Mouse (Mus musculus): Measurements from ENCODE around the gene a. TPM values are rescaled to one million over a fixed set of nuclear protein-coding genes. Genes with fewer than 3 reads are reported as not detected.
"Not testable (repeated sequence)": the region's sequence is repeated elsewhere in the genome, so short reads cannot be mapped to it uniquely, and the experiment has no call there.

The a gene
- polyA plus RNA-seq, 1 experiment = not detected

GRCm38 (mm10) chr2:155018762-155019641 is 227.8 kb downstream of the a start:
- Histone ChIP-seq H3K4me3 (replicated peaks; ENCODE audit: control insufficient read depth, low read depth, low read length) (peak overlapping the region; percentile 61), H3K27ac (ENCODE audit: control insufficient read depth, insufficient read depth, low read depth, low read length, poor library complexity) (peak overlapping the region; percentile 1; the same call in 1 of the 2 replicates), H3K4me1 (ENCODE audit: control insufficient read depth, insufficient read depth, low read length) (no peaks in the 10 kb centered on the region; the same call in 1 of the 2 replicates)
- WGBS = under 1% methylated on average over 38 of the region's 38 CpGs
- no peak for TF ChIP-seq CTCF (IDR thresholded peaks at IDR 0.05; ENCODE audit: control insufficient read depth, insufficient read depth, low read length)
- no peak for TF ChIP-seq POLR2A (IDR thresholded peaks at IDR 0.05; ENCODE audit: borderline replicate concordance, control insufficient read depth, low read depth, low read length)

- Histone ChIP-seq H3K4me1 (ENCODE audit: control insufficient read depth, insufficient read depth, low read length) (no peaks in the 10 kb centered on the region; the same call in 1 of the 2 replicates), H3K4me3 (replicated peaks; ENCODE audit: control insufficient read depth, low read depth, low read length) (peak overlapping the region; percentile 61), H3K27ac (ENCODE audit: control insufficient read depth, insufficient read depth, low read depth, low read length, poor library complexity) (peak overlapping the region; percentile 1; the same call in 1 of the 2 replicates)
- under 1% methylated on average over 22 of the region's 22 CpGs for WGBS
- no peak for TF ChIP-seq POLR2A (IDR thresholded peaks at IDR 0.05; ENCODE audit: borderline replicate concordance, control insufficient read depth, low read depth, low read length)
- peak; percentile 58 for TF ChIP-seq CTCF (IDR thresholded peaks at IDR 0.05; ENCODE audit: control insufficient read depth, insufficient read depth, low read length)
Measured at GRCm38 (mm10) chr2:155019673-155020072, 228.5 kb downstream of the a start.

GRCm38 (mm10) chr2:155020247-155020826 is 229.1 kb downstream of the a start:
- WGBS = 78% methylated on average over 20 of the region's 20 CpGs
- H3K4me1 ChIP-seq (ENCODE audit: control insufficient read depth, insufficient read depth, low read length); H3K4me3 ChIP-seq (replicated peaks; ENCODE audit: control insufficient read depth, low read depth, low read length); H3K27ac ChIP-seq (ENCODE audit: control insufficient read depth, insufficient read depth, low read depth, low read length, poor library complexity): not testable (repeated sequence)

- H3K27ac ChIP-seq (ENCODE audit: control insufficient read depth, insufficient read depth, low read depth, low read length, poor library complexity) = no peak overlapping the region
- no peak overlapping the region for H3K4me3 ChIP-seq (replicated peaks; ENCODE audit: control insufficient read depth, low read depth, low read length)
- WGBS = 69% methylated on average over 7 of the region's 7 CpGs
- H3K4me1 ChIP-seq (ENCODE audit: control insufficient read depth, insufficient read depth, low read length) = no peaks in the 10 kb centered on the region
- TF ChIP-seq POLR2A (IDR thresholded peaks at IDR 0.05; ENCODE audit: borderline replicate concordance, control insufficient read depth, low read depth, low read length) = no peak
- TF ChIP-seq CTCF (IDR thresholded peaks at IDR 0.05; ENCODE audit: control insufficient read depth, insufficient read depth, low read length) = no peak
Measured at GRCm38 (mm10) chr2:155030831-155031230, 239.6 kb downstream of the a start.

- Histone ChIP-seq H3K4me1 (ENCODE audit: control insufficient read depth, insufficient read depth, low read length) (no peaks in the 10 kb centered on the region), H3K4me3 (replicated peaks; ENCODE audit: control insufficient read depth, low read depth, low read length) (no peak overlapping the region), H3K27ac (ENCODE audit: control insufficient read depth, insufficient read depth, low read depth, low read length, poor library complexity) (no peak overlapping the region)
- 24% methylated on average over 19 of the region's 19 CpGs for WGBS
- TF ChIP-seq POLR2A (IDR thresholded peaks at IDR 0.05; ENCODE audit: borderline replicate concordance, control insufficient read depth, low read depth, low read length) = no peak
- TF ChIP-seq CTCF (IDR thresholded peaks at IDR 0.05; ENCODE audit: control insufficient read depth, insufficient read depth, low read length) = no peak
Measured at GRCm38 (mm10) chr2:155032938-155033710, 241.9 kb downstream of the a start.

- WGBS = 90% methylated on average over 4 of the region's 4 CpGs
- H3K27ac ChIP-seq (ENCODE audit: control insufficient read depth, insufficient read depth, low read depth, low read length, poor library complexity) = no peak overlapping the region
- H3K4me3 ChIP-seq (replicated peaks; ENCODE audit: control insufficient read depth, low read depth, low read length) = no peak overlapping the region
- H3K4me1 ChIP-seq (ENCODE audit: control insufficient read depth, insufficient read depth, low read length) = no peaks in the 10 kb centered on the region
- no peak for TF ChIP-seq POLR2A (IDR thresholded peaks at IDR 0.05; ENCODE audit: borderline replicate concordance, control insufficient read depth, low read depth, low read length)
- TF ChIP-seq CTCF (IDR thresholded peaks at IDR 0.05; ENCODE audit: control insufficient read depth, insufficient read depth, low read length) = no peak
Measured at GRCm38 (mm10) chr2:155039956-155040355, 248.8 kb downstream of the a start.

GRCm38 (mm10) chr2:155044542-155044941 is 253.3 kb downstream of the a start:
- TF ChIP-seq CTCF (IDR thresholded peaks at IDR 0.05; ENCODE audit: control insufficient read depth, insufficient read depth, low read length) (no peak), POLR2A (IDR thresholded peaks at IDR 0.05; ENCODE audit: borderline replicate concordance, control insufficient read depth, low read depth, low read length) (no peak)
- 69% methylated on average over 3 of the region's 3 CpGs for whole genome bisulfite sequencing
- Histone ChIP-seq H3K27ac (ENCODE audit: control insufficient read depth, insufficient read depth, low read depth, low read length, poor library complexity) (no peak overlapping the region), H3K4me3 (replicated peaks; ENCODE audit: control insufficient read depth, low read depth, low read length) (no peak overlapping the region), H3K4me1 (ENCODE audit: control insufficient read depth, insufficient read depth, low read length) (no peaks in the 10 kb centered on the region)

GRCm38 (mm10) chr2:155045075-155045474 is 253.9 kb downstream of the a start:
- 66% methylated on average over 3 of the region's 3 CpGs for WGBS

More at GRCm38 (mm10) chr2:155045075-155045474, 253.9 kb downstream of the a start:
- TF ChIP-seq CTCF (IDR thresholded peaks at IDR 0.05; ENCODE audit: control insufficient read depth, insufficient read depth, low read length) (no peak), POLR2A (IDR thresholded peaks at IDR 0.05; ENCODE audit: borderline replicate concordance, control insufficient read depth, low read depth, low read length) (no peak)
- no peak overlapping the region for H3K27ac ChIP-seq (ENCODE audit: control insufficient read depth, insufficient read depth, low read depth, low read length, poor library complexity)
- H3K4me3 ChIP-seq (replicated peaks; ENCODE audit: control insufficient read depth, low read depth, low read length) = no peak overlapping the region
- no peaks in the 10 kb centered on the region for H3K4me1 ChIP-seq (ENCODE audit: control insufficient read depth, insufficient read depth, low read length)

Data from bone marrow, adult 2 months (tissue).